Mouse (Mus musculus): Measurements from ENCODE around the gene Psg25.

Gene Psg25

DNA sequence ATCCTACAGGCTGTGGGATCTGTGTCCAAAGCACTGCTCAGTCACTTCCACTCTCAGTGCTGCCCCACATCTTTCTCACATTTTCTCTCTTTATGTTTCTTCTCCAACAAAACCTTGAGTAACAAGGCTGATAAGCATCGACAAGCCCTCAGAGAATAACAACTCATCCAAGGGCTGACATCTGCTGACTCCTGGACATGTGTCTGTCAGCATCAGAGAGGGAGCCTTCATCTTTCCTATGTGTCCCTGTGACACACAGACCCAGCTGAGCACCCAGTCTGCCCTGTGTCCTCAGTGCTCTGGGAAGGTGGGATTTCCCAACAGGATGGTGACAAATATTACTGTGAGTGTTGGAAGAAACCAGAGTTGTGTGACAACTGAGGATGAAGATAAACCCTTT, at the start of gene Psg25:
TSS of gene Psg25 (minus strand) at position 101 of the 400 bp plus-strand sequence.
- WGBS, result 93% methylated on average over 1 of the region's 1 CpGs

DNA sequence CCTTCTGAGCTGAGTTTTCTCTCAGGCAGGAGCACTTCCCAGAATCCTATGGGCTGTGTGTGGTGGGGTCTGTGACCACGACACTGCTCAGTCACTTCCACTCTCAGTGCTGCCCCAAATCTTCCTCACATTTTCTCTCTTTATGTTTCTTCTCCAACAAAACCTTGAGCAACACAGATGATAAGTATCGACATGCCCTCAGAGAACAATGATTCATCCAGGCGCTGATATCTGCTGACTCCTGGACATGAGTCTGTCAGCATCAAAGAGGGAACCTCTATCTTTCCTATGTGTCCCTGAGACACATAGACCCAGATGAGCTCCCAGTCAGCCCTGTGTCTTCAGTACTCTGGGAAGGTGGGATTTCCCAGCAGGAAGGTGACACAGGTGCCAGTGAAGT, 35.1 kb upstream of the Psg25 start, which contains the start of gene Psg27:
TSS of gene Psg27 (minus strand) at position 101 of the 400 bp plus-strand sequence.
- 83% methylated on average over 3 of the region's 3 CpGs for WGBS

DNA sequence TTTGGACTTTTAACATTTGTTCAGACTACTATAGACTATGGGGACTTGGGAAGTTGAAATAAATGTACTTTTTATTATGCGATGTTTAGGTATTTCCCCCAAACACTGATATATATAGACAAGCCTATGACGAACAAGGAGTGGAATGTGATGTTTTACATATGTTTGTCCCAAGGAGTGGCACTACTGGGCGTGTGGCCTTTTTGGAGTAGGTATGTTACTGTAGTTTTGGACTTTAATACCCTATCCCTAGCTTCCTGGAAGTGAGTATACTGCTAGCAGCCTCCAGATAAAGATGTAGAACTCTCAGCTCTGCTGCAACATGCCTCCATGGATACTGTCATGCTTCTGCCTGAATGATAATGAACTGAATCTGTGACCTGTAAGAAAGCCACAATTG, 23.7 kb upstream of the Psg25 start:
- 71% methylated on average over 3 of the region's 3 CpGs for WGBS

DNA sequence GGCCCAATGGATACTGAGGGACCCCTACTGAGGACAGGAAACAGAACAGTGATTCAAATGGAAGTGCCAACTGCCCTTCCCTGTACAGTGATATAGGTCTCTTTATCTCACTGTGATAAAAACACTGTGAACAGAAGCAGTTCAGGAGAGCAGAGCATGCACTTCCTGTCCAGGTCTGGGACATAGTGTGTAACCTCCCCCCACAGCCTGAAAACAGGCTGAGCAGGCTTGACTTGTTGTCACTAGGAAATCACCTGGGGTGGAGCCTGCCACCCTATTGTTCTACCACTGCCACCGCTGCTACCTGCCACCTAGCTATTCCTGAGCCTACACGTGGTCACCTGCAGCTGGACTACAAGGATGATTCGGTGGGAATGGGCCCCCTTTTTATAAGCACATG, 1.4 kb upstream of the Psg25 start:
- WGBS, result 48% methylated on average over 3 of the region's 3 CpGs

DNA sequence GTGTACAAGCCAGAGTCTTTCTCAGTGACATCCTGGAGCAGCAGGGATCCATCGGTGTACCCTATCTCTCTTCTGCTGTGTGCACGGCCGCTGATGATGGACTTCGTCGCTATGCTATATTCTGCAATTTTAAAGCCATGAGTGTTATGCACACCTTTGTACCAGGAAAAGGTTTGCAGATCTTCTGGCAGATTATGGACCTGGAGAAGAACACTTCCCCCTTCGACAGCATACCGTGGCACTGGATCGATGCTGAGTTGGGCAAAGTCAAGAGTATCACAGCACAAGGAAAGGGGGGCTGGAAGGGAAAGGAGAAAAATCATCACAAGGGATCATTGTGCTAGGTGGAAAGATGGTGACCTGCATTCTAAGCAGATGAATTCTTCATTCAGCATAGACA, 7.4 kb downstream of the Psg25 start:
- 94% methylated on average over 8 of the region's 8 CpGs for WGBS

DNA sequence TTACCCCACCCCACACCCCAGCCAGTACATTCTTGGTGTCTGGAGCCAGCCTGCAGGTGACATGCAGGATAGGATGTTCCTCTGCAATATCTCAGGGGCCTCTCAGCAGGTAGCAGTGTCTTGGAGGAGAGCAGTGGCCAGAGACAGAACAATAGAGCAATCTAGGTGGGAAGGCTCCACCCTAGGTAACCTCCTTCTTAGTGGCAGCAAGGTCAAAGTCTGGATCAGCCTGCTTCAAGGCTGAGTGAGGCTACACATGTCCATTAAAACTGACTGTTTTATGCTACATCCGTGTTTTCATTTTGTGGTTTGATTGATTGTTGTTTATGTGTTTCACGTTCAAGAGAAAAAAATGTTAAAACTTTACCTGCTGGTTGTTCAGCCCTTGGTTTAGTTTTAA, 19.7 kb downstream of the Psg25 start:
- WGBS, result 49% methylated on average over 2 of the region's 2 CpGs

DNA sequence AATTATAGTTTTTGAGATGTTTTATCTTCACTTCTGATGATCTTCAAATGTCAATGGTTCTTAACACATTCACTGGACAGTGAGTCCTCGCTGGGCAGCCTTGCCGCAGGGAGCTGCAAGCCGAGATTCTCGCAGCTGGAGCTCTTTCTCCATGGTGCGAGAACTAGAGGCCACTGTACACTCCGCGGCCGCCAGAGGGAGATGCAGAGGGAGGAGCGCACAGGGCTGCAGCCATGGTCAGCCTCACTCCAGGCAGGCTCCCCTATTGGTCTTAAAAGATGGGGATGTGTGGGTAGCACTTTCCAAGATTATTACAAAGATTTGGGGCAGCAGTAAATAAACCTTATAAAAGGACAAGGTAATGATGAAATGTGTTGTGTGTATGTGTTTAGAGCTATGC, 20.6 kb downstream of the Psg25 start:
- 27% methylated on average over 9 of the region's 9 CpGs for WGBS

DNA sequence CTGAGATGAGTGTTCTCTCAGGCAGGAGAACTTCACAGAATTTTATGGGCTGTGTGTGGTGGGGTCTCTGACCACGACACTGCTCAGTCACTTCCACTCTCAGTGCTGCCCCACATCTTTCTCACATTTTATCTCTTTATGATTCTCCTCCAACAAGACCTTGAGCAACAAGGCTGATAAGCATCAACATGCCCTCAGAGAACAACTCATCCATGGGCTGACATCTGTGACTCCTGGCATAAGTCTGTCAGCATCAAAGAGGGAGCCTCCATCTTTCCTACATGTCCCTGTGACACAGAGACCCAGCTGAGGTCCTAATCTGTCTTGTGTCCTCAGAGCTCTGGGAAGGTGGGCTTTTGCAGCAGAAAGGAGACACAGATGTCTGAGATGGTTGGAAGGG, 48.0 kb downstream of the Psg25 start, which contains the start of gene Psg26:
TSS of gene Psg26 (minus strand) at position 101 of the 400 bp plus-strand sequence.
- WGBS, result 63% methylated on average over 1 of the region's 1 CpGs
